Mouse (Mus musculus) CH12.LX (cell line): ENCODE measurements around the gene Kifc5b. TPM values are rescaled to one million over a fixed set of nuclear protein-coding genes. Genes with fewer than 3 reads are reported as not detected.

Experiments used
- DNase-seq: peaks from one replicate; pipeline ENCODE4 v3.0.0-alpha.2; 2013; ENCODE audit errors: extremely low read depth
- H3K27ac ChIP-seq: 2 replicates; pipeline ENCODE4 v1.5.1; 2012; ENCODE audit warnings: low read depth, mild to moderate bottlenecking, control low read depth, moderate library complexity; ENCODE audit not compliant: insufficient read depth
- H3K27me3 ChIP-seq: replicated peaks from 2 replicates; pipeline ENCODE3; 2012; ENCODE audit warnings: inconsistent platforms
- H3K36me3 ChIP-seq, 2 experiments: replicated peaks in 1 of 2; 2 replicates each; pipeline versions ENCODE3 to v1.6.1; 2012; ENCODE audit warnings: inconsistent platforms in 1 of 2, low read length in 1 of 2, mild to moderate bottlenecking in 1 of 2, mixed read lengths in 1 of 2, moderate library complexity in 1 of 2; ENCODE audit not compliant: control insufficient read depth in 1 of 2, insufficient read depth in 1 of 2
- H3K4me1 ChIP-seq, 2 experiments: 2 replicates each; pipeline ENCODE4 v1.6.1; 2012; ENCODE audit warnings: inconsistent platforms in 1 of 2, moderate library complexity in 1 of 2; ENCODE audit not compliant: insufficient read depth in 2 of 2, control insufficient read depth in 1 of 2
- H3K4me2 ChIP-seq: 2 replicates; pipeline ENCODE4 v1.6.1; 2012; ENCODE audit warnings: low read depth, mild to moderate bottlenecking, control low read depth; ENCODE audit not compliant: poor library complexity, insufficient read depth, severe bottlenecking
- H3K4me3 ChIP-seq, 3 experiments: fragments of 150-350 bp in 1 of 3; sonication (generic) in 1 of 3; replicated peaks in 1 of 3; 2 replicates each; pipeline versions ENCODE3 to v1.5.1; 2011 to 2012; ENCODE audit warnings: low read depth in 2 of 3, low read length in 2 of 3, mild to moderate bottlenecking in 2 of 3, moderate library complexity in 2 of 3, control low read depth in 1 of 3, improper control_type of control experiment in 1 of 3, inconsistent platforms in 1 of 3, mixed read lengths in 1 of 3; ENCODE audit not compliant: poor library complexity in 1 of 3
- H3K79me2 ChIP-seq: replicated peaks from 2 replicates; pipeline ENCODE4 v1.6.1; 2012; ENCODE audit warnings: mild to moderate bottlenecking, moderate library complexity; ENCODE audit not compliant: control insufficient read depth, poor library complexity, insufficient read depth, severe bottlenecking; ENCODE audit errors: extremely low read depth
- H3K9ac ChIP-seq: 2 replicates; pipeline ENCODE4 v1.6.1; 2012; ENCODE audit warnings: low read depth, mild to moderate bottlenecking, control low read depth, moderate library complexity; ENCODE audit not compliant: insufficient read depth
- H3K9me3 ChIP-seq: replicated peaks from 2 replicates; pipeline ENCODE3; 2012; ENCODE audit warnings: low read length, inconsistent platforms, mixed read lengths
- BHLHE40 ChIP-seq: IDR thresholded peaks from 2 replicates; pipeline ENCODE4 v1.6.1; 2011; ENCODE audit warnings: mild to moderate bottlenecking, low read depth, low read length, improper control_type of control experiment
- CHD1 ChIP-seq: IDR thresholded peaks from 2 replicates; pipeline ENCODE4 v1.6.1; 2012; ENCODE audit warnings: low read depth, low read length, improper control_type of control experiment, inconsistent platforms
- CHD2 ChIP-seq: IDR thresholded peaks from 2 replicates; pipeline ENCODE4 v1.6.1; 2011; ENCODE audit warnings: low read length, improper control_type of control experiment
- CTCF ChIP-seq, 2 experiments: IDR thresholded peaks in 1 of 2; conservative IDR thresholded peaks in 1 of 2; 2 replicates each; pipeline ENCODE4 v1.5.1; 2011 to 2012; ENCODE audit warnings: low read depth in 2 of 2, low read length in 2 of 2, improper control_type of control experiment in 1 of 2, inconsistent platforms in 1 of 2, mild to moderate bottlenecking in 1 of 2, moderate library complexity in 1 of 2
- E2F4 ChIP-seq: IDR thresholded peaks from 2 replicates; pipeline ENCODE4 v1.6.1; 2011; ENCODE audit warnings: low read depth, low read length, improper control_type of control experiment; ENCODE audit not compliant: insufficient replicate concordance
- ELF1 ChIP-seq: IDR thresholded peaks from 2 replicates; pipeline ENCODE4 v1.6.1; 2014; ENCODE audit warnings: low read depth, mild to moderate bottlenecking, inconsistent platforms, low read length, improper control_type of control experiment
- EP300 ChIP-seq: IDR thresholded peaks from 2 replicates; pipeline ENCODE4 v1.6.1; 2011; ENCODE audit warnings: low read length, improper control_type of control experiment
- ETS1 ChIP-seq: conservative IDR thresholded peaks from 2 replicates; pipeline ENCODE4 v1.6.1; 2012; ENCODE audit warnings: low read depth, mild to moderate bottlenecking, inconsistent platforms, low read length, improper control_type of control experiment, moderate library complexity
- HCFC1 ChIP-seq: IDR thresholded peaks from 2 replicates; pipeline ENCODE4 v1.6.1; 2012; ENCODE audit warnings: low read depth, mild to moderate bottlenecking, inconsistent platforms, low read length, improper control_type of control experiment
- IRF4 ChIP-seq: IDR thresholded peaks from 2 replicates; pipeline ENCODE4 v1.6.1; 2014; ENCODE audit warnings: low read depth, mild to moderate bottlenecking, inconsistent platforms, low read length, improper control_type of control experiment
- JUN ChIP-seq: IDR thresholded peaks from 2 replicates; pipeline ENCODE4 v1.6.1; 2011; ENCODE audit warnings: low read depth, mild to moderate bottlenecking, low read length, improper control_type of control experiment, moderate library complexity; ENCODE audit not compliant: insufficient read depth
- JUND ChIP-seq: conservative IDR thresholded peaks from 2 replicates; pipeline ENCODE4 v1.6.1; 2011; ENCODE audit warnings: low read depth, low read length, improper control_type of control experiment
- KAT2A ChIP-seq: IDR thresholded peaks from 2 replicates; pipeline ENCODE4 v1.6.1; 2012; ENCODE audit warnings: low read length, improper control_type of control experiment, inconsistent platforms; ENCODE audit not compliant: insufficient replicate concordance
- MAFK ChIP-seq: IDR thresholded peaks from 2 replicates; pipeline ENCODE4 v1.6.1; 2011; ENCODE audit warnings: low read length, improper control_type of control experiment; ENCODE audit not compliant: insufficient replicate concordance
- MAX ChIP-seq: IDR thresholded peaks from 2 replicates; pipeline ENCODE4 v1.6.1; 2011; ENCODE audit warnings: low read length, improper control_type of control experiment
- MAZ ChIP-seq: IDR thresholded peaks from 2 replicates; pipeline ENCODE4 v1.6.1; 2012; ENCODE audit warnings: low read depth, mild to moderate bottlenecking, inconsistent platforms, low read length, improper control_type of control experiment, moderate library complexity
- MEF2A ChIP-seq: IDR thresholded peaks from 2 replicates; pipeline ENCODE4 v1.6.1; 2014; ENCODE audit warnings: low read depth, mild to moderate bottlenecking, inconsistent platforms, low read length, improper control_type of control experiment, borderline replicate concordance
- MXI1 ChIP-seq: IDR thresholded peaks from 2 replicates; pipeline ENCODE4 v1.6.1; 2011; ENCODE audit warnings: mild to moderate bottlenecking, low read depth, low read length, improper control_type of control experiment
- MYC ChIP-seq: IDR thresholded peaks from 2 replicates; pipeline ENCODE4 v1.6.1; 2011; ENCODE audit warnings: low read depth, mild to moderate bottlenecking, improper control_type of control experiment, low read length
- NELFE ChIP-seq: IDR thresholded peaks from 2 replicates; pipeline ENCODE4 v1.6.1; 2011; ENCODE audit warnings: low read depth, low read length, improper control_type of control experiment
- NRF1 ChIP-seq: IDR thresholded peaks from 2 replicates; pipeline ENCODE4 v1.6.1; 2014; ENCODE audit warnings: low read depth, mild to moderate bottlenecking, inconsistent platforms, low read length, improper control_type of control experiment, moderate library complexity
- PAX5 ChIP-seq: IDR thresholded peaks from 2 replicates; pipeline ENCODE4 v1.6.1; 2012; ENCODE audit warnings: low read length, inconsistent platforms, mixed read lengths
- POLR2A ChIP-seq: IDR thresholded peaks from 2 replicates; pipeline ENCODE4 v1.6.1; 2011; ENCODE audit warnings: low read depth, mild to moderate bottlenecking, improper control_type of control experiment, low read length
- POLR2AphosphoS2 ChIP-seq: IDR thresholded peaks from 2 replicates; pipeline ENCODE4 v1.6.1; 2011; ENCODE audit warnings: low read depth, low read length, improper control_type of control experiment
- RAD21 ChIP-seq: IDR thresholded peaks from 2 replicates; pipeline ENCODE4 v1.6.1; 2011; ENCODE audit warnings: low read depth, mild to moderate bottlenecking, low read length, improper control_type of control experiment, moderate library complexity
- RCOR1 ChIP-seq: conservative IDR thresholded peaks from 2 replicates; pipeline ENCODE4 v1.6.1; 2012; ENCODE audit warnings: low read depth, mild to moderate bottlenecking, inconsistent platforms, low read length, improper control_type of control experiment
- SIN3A ChIP-seq: IDR thresholded peaks from 2 replicates; pipeline ENCODE4 v1.6.1; 2012; ENCODE audit warnings: low read length, improper control_type of control experiment, inconsistent platforms
- SMC3 ChIP-seq: IDR thresholded peaks from 2 replicates; pipeline ENCODE4 v1.6.1; 2011; ENCODE audit warnings: low read depth, low read length, improper control_type of control experiment
- TBP ChIP-seq: conservative IDR thresholded peaks from 2 replicates; pipeline ENCODE4 v1.6.1; 2011; ENCODE audit warnings: low read depth, low read length, improper control_type of control experiment
- TCF12 ChIP-seq: IDR thresholded peaks from 2 replicates; pipeline ENCODE4 v1.6.1; 2014; ENCODE audit warnings: low read depth, mild to moderate bottlenecking, inconsistent platforms, low read length, improper control_type of control experiment
- UBTF ChIP-seq: IDR thresholded peaks from 2 replicates; pipeline ENCODE4 v1.6.1; 2012; ENCODE audit warnings: low read depth, mild to moderate bottlenecking, inconsistent platforms, low read length, improper control_type of control experiment, moderate library complexity
- USF1 ChIP-seq: IDR thresholded peaks from 2 replicates; pipeline ENCODE4 v1.6.1; 2014; ENCODE audit warnings: low read depth, mild to moderate bottlenecking, inconsistent platforms, low read length, improper control_type of control experiment
- USF2 ChIP-seq: conservative IDR thresholded peaks from 2 replicates; pipeline ENCODE4 v1.6.1; 2011; ENCODE audit warnings: low read depth, low read length, improper control_type of control experiment
- ZC3H11A ChIP-seq: IDR thresholded peaks from 2 replicates; pipeline ENCODE4 v1.6.1; 2012; ENCODE audit warnings: low read depth, mild to moderate bottlenecking, inconsistent platforms, low read length, improper control_type of control experiment
- ZMIZ1 ChIP-seq: IDR thresholded peaks from 2 replicates; pipeline ENCODE4 v1.6.1; 2012; ENCODE audit warnings: low read depth, mild to moderate bottlenecking, inconsistent platforms, low read length, improper control_type of control experiment
- ZNF384 ChIP-seq: IDR thresholded peaks from 2 replicates; pipeline ENCODE4 v1.6.1; 2012; ENCODE audit warnings: low read depth, low read length, improper control_type of control experiment, inconsistent platforms
- dilution Hi-C: fragments of 300-500 bp; cut with MboI; formaldehyde crosslinking; loops from 2 replicates; pipeline ENCODE4 v1.14.3; 2020; ENCODE audit warnings: low sequenced_read_pairs; ENCODE audit not compliant: extremely low pct_unique_long_range_greater_than_20kb, extremely low pct_ligation_motif_present
- in situ Hi-C: fragments of 300-500 bp; cut with MboI; formaldehyde crosslinking; loops from 3 replicates; pipeline ENCODE4 v1.14.3; 2019; ENCODE audit warnings: low sequenced_read_pairs, low pct_ligation_motif_present, low pct_unique_long_range_greater_than_20kb, mixed read lengths
- polyA plus RNA-seq: library from polyadenylated mRNA; unstranded; fragments of >175 nt; gene quantifications from 2 replicates; pipeline ENCODE4 v1.2.1, GENCODE M21; 2012; ENCODE audit warnings: low read depth; ENCODE audit not compliant: insufficient read length
- total RNA-seq, 2 experiments: library from RNA; depleted of rRNA; stranded (reverse); fragments of 300-350 nt in 1 of 2; fragments of >200 nt in 1 of 2; gene quantifications; 2 replicates each; pipeline ENCODE4 v1.2.3; 2012 to 2014

The Kifc5b gene
- 19.1 and 22.2 TPM in 2 replicates for total RNA-seq (2012; rRNA removed)
- 11.4 and 12.1 TPM in 2 replicates for total RNA-seq (2014; rRNA removed)
- 26.9 and 32.0 TPM in 2 replicates for polyA plus RNA-seq

DNA sequence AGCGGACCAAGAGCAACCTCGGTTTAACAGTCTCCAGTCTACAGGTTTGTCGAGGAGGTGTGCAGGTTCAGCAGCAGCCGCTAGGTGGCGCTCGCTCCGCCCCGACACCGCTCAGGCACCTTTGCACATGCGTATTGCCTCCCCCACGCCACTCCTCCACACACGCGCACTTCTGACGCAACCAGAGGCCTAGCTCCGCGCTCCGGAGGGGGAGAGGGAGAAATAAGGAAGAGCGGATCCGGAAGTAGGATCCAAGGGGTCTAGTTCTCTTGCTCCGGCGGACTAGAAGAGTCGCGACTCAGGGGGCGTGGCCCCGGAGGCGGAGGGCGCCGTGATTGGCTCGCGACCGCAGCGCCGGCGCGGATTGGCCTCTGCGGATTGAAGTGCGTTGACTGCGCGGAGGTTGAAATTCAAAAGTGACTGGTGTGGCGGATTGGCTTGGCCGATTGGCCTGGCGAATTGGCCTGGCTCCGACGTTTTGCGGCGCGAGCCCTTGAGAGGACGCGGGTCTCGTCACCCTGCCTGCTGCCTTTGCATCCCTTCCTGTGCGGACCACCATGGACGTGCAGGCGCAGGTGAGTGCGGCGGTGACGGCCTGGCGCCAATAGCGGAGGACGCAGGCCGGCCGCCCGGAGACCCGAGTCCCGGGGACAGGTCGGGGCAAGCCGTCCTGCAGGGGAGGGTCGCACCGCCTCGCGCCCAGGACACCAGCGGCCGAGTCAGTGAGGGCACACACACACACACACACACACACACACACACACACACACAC, at the start of gene Kifc5b:
Gene Kifc5b (plus strand): TSS at position 381 of the 772 bp plus-strand sequence.
- TF ChIP-seq JUN (no peak; the same call in 1 of the 2 replicates), UBTF (peak; percentile 69; the same call in 1 of the 2 replicates), NELFE (peak; percentile 88), JUND (no peak), MXI1 (peak; percentile 88), IRF4 (peak; percentile 84), ZNF384 (no peak), USF1 (no peak), NRF1 (peak; percentile 94), KAT2A (peak; percentile 84; the same call in 1 of the 2 replicates), TCF12 (peak; percentile 77; the same call in 1 of the 2 replicates), MYC (peak; percentile 95), CTCF (conservative IDR thresholded peaks at IDR 0.05 in 1 of 2, IDR thresholded peaks at IDR 0.05 in 1 of 2; ENCODE audit: low read depth in 2 of 2, low read length in 2 of 2) (peak; percentile 74 to 94), POLR2AphosphoS2 (0 out of 2 replicates have a peak, but pooled peaks have one; percentile 63), ZMIZ1 (peak; percentile 59; the same call in 1 of the 2 replicates), MAFK (no peak), RCOR1 (0 out of 2 replicates have a peak, but pooled peaks have one; percentile 9), TBP (peak; percentile 80; the same call in 1 of the 2 replicates), HCFC1 (peak; percentile 88), ELF1 (peak; percentile 97), PAX5 (no peak), EP300 (no peak), E2F4 (peak; percentile 92; the same call in 1 of the 2 replicates), SMC3 (peak; percentile 77), MAX (peak; percentile 92), RAD21 (peak; percentile 56), POLR2A (peak; percentile 85), ETS1 (peak; percentile 46; the same call in 1 of the 2 replicates), MEF2A (peak; percentile 77), MAZ (peak; percentile 77; the same call in 1 of the 2 replicates), USF2 (no peak), CHD2 (peak; percentile 71; the same call in 1 of the 2 replicates), SIN3A (peak; percentile 96), ZC3H11A (no peak), CHD1 (no peak), BHLHE40 (peak; percentile 61; the same call in 1 of the 2 replicates)
- H3K4me1 ChIP-seq = peaks cover 0 to 14% of the 10 kb centered on the region in 2 experiments; a peak in 2 of 4 replicates

More for the DNA sequence above, at the start of gene Kifc5b:
- in situ Hi-C loops = no loop called here
- Histone ChIP-seq H3K9me3 (no peaks in the 10 kb centered on the region), H3K9ac (peak within 1 kb of the TSS; percentile 60), H3K27me3 (no peaks in the 10 kb centered on the region), H3K36me3 (peaks cover 12 to 19% of the 10 kb centered on the region in 2 experiments), H3K4me2 (peak within 1 kb of the TSS; percentile 96), H3K79me2 (peaks cover 35% of the 10 kb centered on the region), H3K4me3 (peak within 1 kb of the TSS; percentile 67 to 94 (median 83)), H3K27ac (peak within 1 kb of the TSS; percentile 58)
- peak; percentile 99 for DNase-seq
- dilution Hi-C loops = no loop called here
